Mouse (Mus musculus): ENCODE data around the gene Plxdc1. TPM values are rescaled to one million over a fixed set of nuclear protein-coding genes. Genes with fewer than 3 reads are reported as not detected.
A peak's percentile ranks its signal among the peaks of the same experiment; 100 is the strongest.

Plxdc1 gene
- 10 to 100 TPM; 42.2 to 46.7 TPM for total RNA-seq (2021)
- long read RNA-seq, experiment 1, transcript Plxdc1-201 (14 exons, 2,881 nt): major isoform, 35 of 48 reads
- long read RNA-seq, experiment 1, partial matches to known transcripts: 4 of 48 reads
- long read RNA-seq, experiment 1, other reads (novel, unspliced or antisense): 9 of 48 reads
- long read RNA-seq, experiment 2, transcript Plxdc1-201 (14 exons, 2,881 nt): major isoform, 27 of 42 reads
- long read RNA-seq, experiment 2, partial matches to known transcripts: 6 of 42 reads
- long read RNA-seq, experiment 2, other reads (novel, unspliced or antisense): 8 of 42 reads

DNA sequence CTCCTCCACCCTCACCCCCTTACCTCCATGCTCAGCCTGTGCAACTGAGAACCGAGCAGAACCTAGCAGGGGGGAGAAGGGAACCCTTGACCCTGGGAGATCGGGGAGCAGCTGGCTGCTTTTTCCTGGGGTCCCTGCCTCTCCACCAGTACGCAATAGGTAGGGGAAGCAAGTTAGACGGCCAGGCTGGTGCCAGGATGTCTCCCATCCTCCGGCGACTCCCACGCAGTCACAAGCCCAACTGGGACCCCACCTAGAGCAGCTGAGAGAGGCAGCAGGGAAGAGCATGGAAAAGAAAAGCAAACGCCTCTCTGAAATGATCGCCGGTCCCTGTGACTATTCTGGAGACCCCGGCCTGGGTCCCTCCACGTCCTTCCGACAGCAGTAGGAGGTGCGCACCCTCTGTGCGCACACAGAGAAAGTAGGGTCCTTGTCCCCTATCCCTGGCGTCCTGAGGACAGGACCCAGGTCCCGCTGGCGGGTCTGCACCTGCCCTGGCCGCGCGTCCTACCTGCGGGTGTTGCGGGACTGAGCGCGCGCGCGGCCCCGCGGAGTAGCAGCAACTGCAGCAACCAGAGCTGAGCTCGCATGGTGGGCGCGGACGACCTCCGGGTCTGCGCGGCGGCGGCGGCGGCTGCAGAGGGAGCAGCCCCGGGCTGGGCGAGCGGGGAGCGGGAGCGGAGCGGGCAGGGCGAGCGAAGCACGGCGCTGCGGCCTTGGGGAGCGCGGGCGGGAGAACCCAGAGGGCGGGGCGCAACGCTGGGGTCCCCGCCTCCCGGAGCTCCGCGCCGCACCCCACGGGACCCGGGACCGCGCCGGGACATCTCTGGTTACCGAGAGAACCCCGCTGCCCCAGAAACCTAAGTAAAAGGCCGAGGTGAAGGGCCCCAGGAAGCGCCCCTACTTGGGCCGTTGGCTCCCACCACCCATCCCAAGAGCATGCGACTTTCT is at the start of gene Plxdc1:
TSS of gene Plxdc1 (minus strand) at position 718 of the 951 bp plus-strand sequence.
- peak; percentile 51 to 62 for DNase-seq (ENCODE audit: low spot score in 2 of 2)

GRCm38 (mm10) chr11:98035977-98036377 is 49.7 kb upstream of the Plxdc1 start:
- peak; percentile 56 to 58 for DNase-seq (ENCODE audit: low spot score in 2 of 2)

- DNase-seq (ENCODE audit: low spot score in 2 of 2): no peak
Measured at GRCm38 (mm10) chr11:98034840-98035239, 48.6 kb upstream of the Plxdc1 start.

DNA sequence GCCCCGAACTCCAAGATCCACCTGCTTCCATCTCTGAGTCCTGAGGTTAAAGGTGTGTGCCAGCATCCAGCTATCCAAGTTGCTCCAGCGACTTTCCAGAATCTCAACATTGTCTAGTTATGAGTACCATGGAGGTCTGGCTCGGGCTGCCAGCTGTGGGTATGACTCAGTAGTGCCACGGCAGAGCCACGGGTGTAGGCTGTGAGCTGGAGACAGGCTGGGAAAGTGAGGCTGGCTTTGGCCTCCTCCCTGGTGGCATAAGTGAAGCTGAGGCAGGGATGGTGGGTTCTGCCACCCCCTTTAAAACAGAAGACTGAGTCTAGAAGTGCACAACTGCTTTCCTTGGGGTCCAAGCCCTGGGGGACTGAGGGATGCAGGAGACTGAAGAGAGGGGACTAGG is 47.8 kb upstream of the Plxdc1 start:
- DNase-seq (ENCODE audit: low spot score in 2 of 2): peak in 1 of 2 experiments; percentile 34

- peak; percentile 75 to 90 for DNase-seq (ENCODE audit: low spot score in 2 of 2)
Measured at GRCm38 (mm10) chr11:98031443-98031770, 45.2 kb upstream of the Plxdc1 start.

- DNase-seq (ENCODE audit: low spot score in 2 of 2): no peak
Measured at GRCm38 (mm10) chr11:98030701-98031442, 44.6 kb upstream of the Plxdc1 start.

DNA sequence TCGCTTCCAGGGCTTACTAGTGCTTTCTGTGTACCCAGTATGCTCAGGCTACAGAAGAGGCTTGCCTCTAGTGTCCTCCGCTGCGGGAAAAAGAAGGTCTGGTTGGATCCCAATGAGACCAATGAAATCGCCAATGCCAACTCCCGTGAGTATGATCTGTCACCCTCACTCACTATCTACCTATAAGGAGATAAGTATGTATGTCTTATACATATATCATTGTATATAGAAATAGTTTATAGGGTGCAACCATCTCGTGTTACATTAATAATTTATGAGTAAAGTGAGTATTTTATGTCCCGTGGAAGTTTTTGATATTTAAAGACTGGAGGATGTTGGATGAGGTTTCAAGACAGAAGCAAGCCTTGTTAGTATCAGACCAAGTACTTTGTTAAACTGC is 41.5 kb upstream of the Plxdc1 start:
- DNase-seq (ENCODE audit: low spot score in 2 of 2): no peak

- DNase-seq (ENCODE audit: low spot score in 2 of 2): no peak
Measured at GRCm38 (mm10) chr11:98027297-98027688, 41.0 kb upstream of the Plxdc1 start.

DNA sequence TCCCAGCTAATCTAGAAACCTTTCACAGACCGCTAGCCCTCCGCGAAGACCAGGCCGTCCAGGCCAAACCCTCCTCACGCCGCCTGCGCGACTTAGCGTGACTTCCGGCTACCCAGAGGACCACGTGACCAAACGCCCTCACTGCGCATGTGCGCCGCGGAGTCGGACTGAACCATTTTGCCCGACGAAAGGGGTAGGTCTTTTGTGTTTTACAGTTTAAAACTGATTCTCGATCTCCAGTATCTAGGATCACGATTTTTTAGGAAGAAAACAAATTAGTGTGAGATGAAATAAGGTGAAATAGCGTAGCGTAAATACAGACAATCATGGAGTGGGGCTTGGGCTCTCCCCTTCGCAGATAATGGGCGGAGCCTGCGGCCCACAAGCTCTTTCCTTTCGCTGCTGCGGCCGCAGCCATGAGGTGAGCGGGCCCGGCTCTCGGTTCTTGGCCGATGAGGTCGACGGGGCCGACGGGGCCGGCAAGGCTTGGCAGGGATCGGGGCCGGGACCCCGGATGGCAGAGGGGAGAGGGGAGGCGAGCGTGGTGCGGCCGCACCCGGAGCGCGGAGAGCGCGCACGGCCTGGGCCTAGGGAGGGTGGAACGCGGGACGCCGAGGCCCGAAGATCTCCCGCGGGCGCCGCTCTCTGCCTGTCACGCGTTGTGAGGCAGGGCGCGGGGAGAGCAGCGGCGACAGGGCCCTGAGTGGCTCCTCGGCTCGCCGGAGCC is 40.5 kb upstream of the Plxdc1 start, which contains the start of gene Rpl19:
TSS of gene Rpl19 (plus strand) at position 141 of the 727 bp plus-strand sequence.
- peak; percentile 90 to 91 for DNase-seq (ENCODE audit: low spot score in 2 of 2)

DNA sequence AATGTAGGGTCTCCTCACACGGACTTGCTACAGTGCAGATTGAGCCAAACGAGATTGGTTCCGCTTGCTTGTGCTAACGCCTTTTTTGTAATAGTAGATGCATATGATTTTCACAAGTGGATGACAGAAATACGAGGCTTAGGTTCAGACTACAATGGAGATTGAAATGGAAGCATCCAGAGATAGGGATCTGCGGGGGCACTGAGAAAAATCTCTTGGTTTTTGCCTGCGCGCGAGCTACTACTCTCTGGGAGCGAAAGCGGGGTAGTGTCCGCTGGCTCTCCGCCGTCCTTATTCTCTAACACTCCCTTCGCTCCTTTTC is 40.0 kb upstream of the Plxdc1 start:
- no peak for DNase-seq (ENCODE audit: low spot score in 2 of 2)

DNA sequence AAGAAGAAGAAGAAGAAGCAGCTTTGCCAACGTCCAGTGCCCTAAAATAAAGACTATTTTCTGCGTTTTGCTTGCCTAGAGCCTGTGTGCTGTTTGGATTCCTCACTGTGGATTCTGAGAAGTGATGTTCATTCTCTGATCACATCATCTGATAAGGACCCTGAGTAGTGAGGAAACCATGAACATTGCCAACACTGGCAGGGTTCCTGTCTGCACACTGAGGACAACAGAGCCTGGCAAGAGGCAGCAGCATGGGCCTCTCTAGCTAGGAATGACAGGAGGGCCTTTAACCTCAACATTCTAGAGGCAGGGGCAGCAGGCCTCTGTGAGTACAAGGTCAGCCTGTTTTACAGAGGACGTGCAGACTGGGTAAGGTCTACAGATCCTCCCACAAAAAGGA is 38.3 kb upstream of the Plxdc1 start:
- no peak for DNase-seq (ENCODE audit: low spot score in 2 of 2)

GRCm38 (mm10) chr11:98022555-98023371 is 36.5 kb upstream of the Plxdc1 start, which contains the start of gene Cacnb1:
Cacnb1 (minus strand) TSS chr11:98023034.
- DNase-seq (ENCODE audit: low spot score in 2 of 2): peak in 1 of 2 experiments; percentile 63

GRCm38 (mm10) chr11:98022253-98022554 is 36.0 kb upstream of the Plxdc1 start:
- DNase-seq (ENCODE audit: low spot score in 2 of 2): no peak

- DNase-seq (ENCODE audit: low spot score in 2 of 2): peak in 1 of 2 experiments; percentile 67
Measured at GRCm38 (mm10) chr11:98021565-98022252, 35.5 kb upstream of the Plxdc1 start.

DNA sequence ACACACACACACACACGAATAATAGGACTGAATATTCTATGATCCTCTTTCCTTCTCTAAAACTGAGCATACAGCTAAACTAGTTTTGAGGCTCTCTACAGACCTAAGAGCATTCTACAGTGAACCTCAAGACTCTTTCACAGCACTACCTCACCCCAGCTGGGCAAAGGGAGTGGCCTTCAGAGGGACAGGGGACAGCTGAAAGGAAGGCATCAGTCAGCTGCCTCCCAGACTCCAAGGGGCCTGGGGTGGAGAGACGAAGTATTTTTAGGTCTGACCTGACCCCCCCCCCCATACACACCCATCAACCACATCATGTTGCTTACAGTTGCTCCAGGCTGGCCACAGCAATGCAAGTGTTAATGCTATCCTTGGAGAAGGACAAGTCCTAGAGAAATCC is 34.9 kb upstream of the Plxdc1 start:
- DNase-seq (ENCODE audit: low spot score in 2 of 2): no peak

GRCm38 (mm10) chr11:98020710-98021109 is 34.5 kb upstream of the Plxdc1 start:
- DNase-seq (ENCODE audit: low spot score in 2 of 2): no peak

- no peak for DNase-seq (ENCODE audit: low spot score in 2 of 2)
Measured at GRCm38 (mm10) chr11:98019883-98020610, 33.8 kb upstream of the Plxdc1 start.

DNA sequence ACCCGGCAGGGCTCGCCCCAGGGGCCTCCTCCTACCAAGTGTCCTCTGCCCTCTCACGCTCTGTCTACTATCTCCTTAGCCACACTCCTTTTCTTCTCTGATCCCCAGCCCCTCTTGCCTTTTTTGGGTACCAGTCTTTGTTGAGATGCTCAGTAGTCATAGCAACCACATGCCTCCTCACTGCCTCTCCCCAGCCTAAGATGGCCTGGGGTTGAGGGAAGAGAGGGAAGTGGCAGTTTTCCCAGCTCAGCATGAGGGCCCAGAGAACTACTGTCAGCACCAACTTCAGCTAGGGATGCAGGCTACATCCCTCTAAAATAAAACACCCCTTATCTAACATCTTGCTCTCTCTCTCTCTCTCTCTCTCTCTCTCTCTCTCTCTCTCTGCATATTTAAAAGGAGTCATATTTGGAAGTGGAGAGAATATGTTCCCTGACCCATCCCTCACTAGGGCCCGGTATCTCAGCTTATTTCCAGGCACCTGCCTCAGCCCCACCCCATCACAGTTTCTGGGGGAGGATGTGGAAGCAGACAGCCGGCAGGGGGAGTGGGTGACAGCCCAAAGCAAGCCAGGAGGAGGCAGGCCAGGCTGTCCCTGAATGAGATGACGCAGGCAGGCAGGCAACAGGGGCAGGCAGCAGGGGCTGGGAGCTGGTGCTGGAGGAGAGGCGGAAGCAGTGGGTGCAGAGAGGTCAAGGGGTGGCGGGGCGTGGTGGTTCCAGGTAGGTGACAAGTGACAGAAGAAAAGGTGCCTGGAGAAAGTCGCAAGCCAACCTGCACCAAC is 32.8 kb upstream of the Plxdc1 start:
- DNase-seq (ENCODE audit: low spot score in 2 of 2): peak; percentile 75 to 87

All from left cerebral cortex, adult 18-20 months (tissue).